Mouse (Mus musculus): ENCODE measurements around the gene Tmem232. TPM values are rescaled to one million over a fixed set of nuclear protein-coding genes. Genes with fewer than 3 reads are reported as not detected.

Gene Tmem232
- polyA plus RNA-seq, 1 experiment from 2014 or later: not detected

GRCm38 (mm10) chr17:65340016-65340415, 200.6 kb downstream of the Tmem232 start:
- no peak overlapping the region for H3K27ac ChIP-seq (ENCODE audit: low read depth, low read length)
- no peaks in the 10 kb centered on the region for H3K36me3 ChIP-seq (ENCODE audit: control insufficient read depth, insufficient read depth, low read length)
- no peaks in the 10 kb centered on the region for H3K4me1 ChIP-seq (ENCODE audit: control insufficient read depth, insufficient read depth, low read length)
- H3K4me3 ChIP-seq (ENCODE audit: low read length): no peak overlapping the region
- no peak overlapping the region for H3K9ac ChIP-seq (ENCODE audit: low read depth, low read length)
- 80% methylated on average over 4 of the region's 4 CpGs for WGBS
- ATAC-seq (ENCODE audit: low FRiP score, low TSS enrichment): no peak
- H3K4me2 ChIP-seq (replicated peaks; ENCODE audit: low read depth, low read length): no peak overlapping the region
- H3K9me3 ChIP-seq (ENCODE audit: control insufficient read depth, low read length): no peaks in the 10 kb centered on the region
- no peaks in the 10 kb centered on the region for H3K27me3 ChIP-seq (ENCODE audit: control insufficient read depth, insufficient read depth, low read length)

GRCm38 (mm10) chr17:65330759-65331158, 209.8 kb downstream of the Tmem232 start:
- ATAC-seq (ENCODE audit: low FRiP score, low TSS enrichment): no peak

GRCm38 (mm10) chr17:65325249-65325648, 215.3 kb downstream of the Tmem232 start:
- ATAC-seq (ENCODE audit: low FRiP score, low TSS enrichment): no peak
- Histone ChIP-seq H3K4me2 (replicated peaks; ENCODE audit: low read depth, low read length) (no peak overlapping the region), H3K36me3 (ENCODE audit: control insufficient read depth, insufficient read depth, low read length) (no peaks in the 10 kb centered on the region), H3K9ac (ENCODE audit: low read depth, low read length) (no peak overlapping the region), H3K4me3 (ENCODE audit: low read length) (no peak overlapping the region), H3K9me3 (ENCODE audit: control insufficient read depth, low read length) (no peaks in the 10 kb centered on the region), H3K27ac (ENCODE audit: low read depth, low read length) (no peak overlapping the region), H3K27me3 (ENCODE audit: control insufficient read depth, insufficient read depth, low read length) (no peaks in the 10 kb centered on the region), H3K4me1 (ENCODE audit: control insufficient read depth, insufficient read depth, low read length) (no peaks in the 10 kb centered on the region)
- 21% methylated on average over 2 of the region's 2 CpGs for WGBS

More at GRCm38 (mm10) chr17:65330759-65331158, 209.8 kb downstream of the Tmem232 start:
- Histone ChIP-seq H3K4me3 (ENCODE audit: low read length) (no peak overlapping the region), H3K36me3 (ENCODE audit: control insufficient read depth, insufficient read depth, low read length) (no peaks in the 10 kb centered on the region), H3K27ac (ENCODE audit: low read depth, low read length) (no peak overlapping the region), H3K4me1 (ENCODE audit: control insufficient read depth, insufficient read depth, low read length) (no peaks in the 10 kb centered on the region), H3K27me3 (ENCODE audit: control insufficient read depth, insufficient read depth, low read length) (no peaks in the 10 kb centered on the region), H3K9ac (ENCODE audit: low read depth, low read length) (no peak overlapping the region), H3K9me3 (ENCODE audit: control insufficient read depth, low read length) (no peaks in the 10 kb centered on the region), H3K4me2 (replicated peaks; ENCODE audit: low read depth, low read length) (no peak overlapping the region)
- 92% methylated on average over 8 of the region's 8 CpGs for WGBS

- ATAC-seq (ENCODE audit: low FRiP score, low TSS enrichment): no peak
- Histone ChIP-seq H3K27me3 (ENCODE audit: control insufficient read depth, insufficient read depth, low read length) (no peaks in the 10 kb centered on the region), H3K4me1 (ENCODE audit: control insufficient read depth, insufficient read depth, low read length) (no peaks in the 10 kb centered on the region), H3K27ac (ENCODE audit: low read depth, low read length) (no peak overlapping the region), H3K9ac (ENCODE audit: low read depth, low read length) (no peak overlapping the region), H3K36me3 (ENCODE audit: control insufficient read depth, insufficient read depth, low read length) (no peaks in the 10 kb centered on the region), H3K4me2 (replicated peaks; ENCODE audit: low read depth, low read length) (no peak overlapping the region), H3K9me3 (ENCODE audit: control insufficient read depth, low read length) (no peaks in the 10 kb centered on the region), H3K4me3 (ENCODE audit: low read length) (no peak overlapping the region)
- whole genome bisulfite sequencing: 96% methylated on average over 6 of the region's 6 CpGs
Measured at GRCm38 (mm10) chr17:65320623-65321022, 220.0 kb downstream of the Tmem232 start.

GRCm38 (mm10) chr17:65299946-65300345, 240.6 kb downstream of the Tmem232 start:
- ATAC-seq (ENCODE audit: low FRiP score, low TSS enrichment): no peak
- Histone ChIP-seq H3K9me3 (ENCODE audit: control insufficient read depth, low read length) (no peaks in the 10 kb centered on the region), H3K4me2 (replicated peaks; ENCODE audit: low read depth, low read length) (no peak overlapping the region), H3K36me3 (ENCODE audit: control insufficient read depth, insufficient read depth, low read length) (no peaks in the 10 kb centered on the region), H3K27me3 (ENCODE audit: control insufficient read depth, insufficient read depth, low read length) (no peaks in the 10 kb centered on the region), H3K4me3 (ENCODE audit: low read length) (no peak overlapping the region), H3K9ac (ENCODE audit: low read depth, low read length) (no peak overlapping the region), H3K27ac (ENCODE audit: low read depth, low read length) (no peak overlapping the region), H3K4me1 (ENCODE audit: control insufficient read depth, insufficient read depth, low read length) (no peaks in the 10 kb centered on the region)

GRCm38 (mm10) chr17:65297831-65298230, 242.8 kb downstream of the Tmem232 start:
- WGBS: 78% methylated on average over 5 of the region's 5 CpGs
- H3K36me3 ChIP-seq (ENCODE audit: control insufficient read depth, insufficient read depth, low read length): no peaks in the 10 kb centered on the region
- H3K4me1 ChIP-seq (ENCODE audit: control insufficient read depth, insufficient read depth, low read length): no peaks in the 10 kb centered on the region
- no peak for ATAC-seq (ENCODE audit: low FRiP score, low TSS enrichment)
- H3K4me3 ChIP-seq (ENCODE audit: low read length): no peak overlapping the region
- H3K9ac ChIP-seq (ENCODE audit: low read depth, low read length): no peak overlapping the region
- no peaks in the 10 kb centered on the region for H3K9me3 ChIP-seq (ENCODE audit: control insufficient read depth, low read length)
- no peak overlapping the region for H3K27ac ChIP-seq (ENCODE audit: low read depth, low read length)
- no peaks in the 10 kb centered on the region for H3K27me3 ChIP-seq (ENCODE audit: control insufficient read depth, insufficient read depth, low read length)
- no peak overlapping the region for H3K4me2 ChIP-seq (replicated peaks; ENCODE audit: low read depth, low read length)

GRCm38 (mm10) chr17:65252160-65252559, 288.4 kb downstream of the Tmem232 start:
- no peak for ATAC-seq (ENCODE audit: low FRiP score, low TSS enrichment)
- Histone ChIP-seq H3K4me2 (replicated peaks; ENCODE audit: low read depth, low read length) (no peak overlapping the region), H3K36me3 (ENCODE audit: control insufficient read depth, insufficient read depth, low read length) (no peaks in the 10 kb centered on the region), H3K27ac (ENCODE audit: low read depth, low read length) (no peak overlapping the region), H3K27me3 (ENCODE audit: control insufficient read depth, insufficient read depth, low read length) (no peaks in the 10 kb centered on the region), H3K9ac (ENCODE audit: low read depth, low read length) (no peak overlapping the region), H3K4me1 (ENCODE audit: control insufficient read depth, insufficient read depth, low read length) (no peaks in the 10 kb centered on the region), H3K4me3 (ENCODE audit: low read length) (no peak overlapping the region), H3K9me3 (ENCODE audit: control insufficient read depth, low read length) (no peaks in the 10 kb centered on the region)
- WGBS: 58% methylated on average over 2 of the region's 2 CpGs

- no peaks in the 10 kb centered on the region for H3K9me3 ChIP-seq (ENCODE audit: control insufficient read depth, low read length)
- 90% methylated on average over 8 of the region's 8 CpGs for WGBS
- H3K4me3 ChIP-seq (ENCODE audit: low read length): no peak overlapping the region
- H3K9ac ChIP-seq (ENCODE audit: low read depth, low read length): no peak overlapping the region
- no peak overlapping the region for H3K4me2 ChIP-seq (replicated peaks; ENCODE audit: low read depth, low read length)
- H3K36me3 ChIP-seq (ENCODE audit: control insufficient read depth, insufficient read depth, low read length): no peaks in the 10 kb centered on the region
- H3K27me3 ChIP-seq (ENCODE audit: control insufficient read depth, insufficient read depth, low read length): no peaks in the 10 kb centered on the region
- no peak for ATAC-seq (ENCODE audit: low FRiP score, low TSS enrichment)
- no peaks in the 10 kb centered on the region for H3K4me1 ChIP-seq (ENCODE audit: control insufficient read depth, insufficient read depth, low read length)
- H3K27ac ChIP-seq (ENCODE audit: low read depth, low read length): no peak overlapping the region
Measured at GRCm38 (mm10) chr17:65250261-65250660, 290.3 kb downstream of the Tmem232 start.

- Histone ChIP-seq H3K4me3 (ENCODE audit: low read length) (no peak overlapping the region), H3K4me2 (replicated peaks; ENCODE audit: low read depth, low read length) (no peak overlapping the region), H3K27me3 (ENCODE audit: control insufficient read depth, insufficient read depth, low read length) (no peaks in the 10 kb centered on the region), H3K4me1 (ENCODE audit: control insufficient read depth, insufficient read depth, low read length) (no peaks in the 10 kb centered on the region), H3K36me3 (ENCODE audit: control insufficient read depth, insufficient read depth, low read length) (no peaks in the 10 kb centered on the region), H3K27ac (ENCODE audit: low read depth, low read length) (no peak overlapping the region), H3K9me3 (ENCODE audit: control insufficient read depth, low read length) (no peaks in the 10 kb centered on the region), H3K9ac (ENCODE audit: low read depth, low read length) (no peak overlapping the region)
- 93% methylated on average over 5 of the region's 5 CpGs for WGBS
- ATAC-seq (ENCODE audit: low FRiP score, low TSS enrichment): no peak
Measured at GRCm38 (mm10) chr17:65243716-65244115, 296.9 kb downstream of the Tmem232 start.
